Mouse (Mus musculus) embryonic facial prominence, embryonic 11.5 days (tissue): Measurements from ENCODE around the gene Bcor. TPM values are rescaled to one million over a fixed set of nuclear protein-coding genes. Genes with fewer than 3 reads are reported as not detected.

Source experiments
- ATAC-seq: fragments of 200-750 bp; cut with Nextera tagmentation; replicated peaks from 2 replicates; pipeline ENCODE4 v1.8.0; 2017; ENCODE audit warnings: low read depth; ENCODE audit not compliant: insufficient number of reproducible peaks, low FRiP score, low TSS enrichment
- DNase-seq: peaks from one replicate; pipeline ENCODE4 v3.0.0-alpha.2; 2015; ENCODE audit warnings: low spot score
- H3K27ac ChIP-seq: fragments of 300-500 bp; sonication (generic); replicated peaks from 2 replicates; pipeline ENCODE4 v1.5.1; 2014; ENCODE audit warnings: mild to moderate bottlenecking, low read depth, low read length, control low read depth
- H3K27me3 ChIP-seq: fragments of 300-500 bp; sonication (generic); 2 replicates; pipeline ENCODE4 v1.6.1; 2014; ENCODE audit warnings: mild to moderate bottlenecking, low read length, moderate library complexity, mixed read lengths; ENCODE audit not compliant: control insufficient read depth, insufficient read depth
- H3K36me3 ChIP-seq: fragments of 300-500 bp; sonication (generic); replicated peaks from 2 replicates; pipeline ENCODE4 v1.6.1; 2014; ENCODE audit warnings: low read depth, mild to moderate bottlenecking, low read length, moderate library complexity, mixed read lengths; ENCODE audit not compliant: control insufficient read depth, insufficient read depth
- H3K4me1 ChIP-seq: fragments of 300-500 bp; sonication (generic); 2 replicates; pipeline ENCODE4 v1.6.1; 2014; ENCODE audit warnings: low read length, mixed read lengths; ENCODE audit not compliant: control insufficient read depth, insufficient read depth
- H3K4me2 ChIP-seq: fragments of 300-500 bp; sonication (generic); 2 replicates; pipeline ENCODE4 v1.6.1; 2014; ENCODE audit warnings: low read depth, mild to moderate bottlenecking, control low read depth, low read length, moderate library complexity
- H3K4me3 ChIP-seq: fragments of 300-500 bp; sonication (generic); 2 replicates; pipeline ENCODE4 v1.5.1; 2014; ENCODE audit warnings: low read depth, low read length, control low read depth
- H3K9ac ChIP-seq: fragments of 300-500 bp; sonication (generic); replicated peaks from 2 replicates; pipeline ENCODE4 v1.6.1; 2014; ENCODE audit warnings: mild to moderate bottlenecking, control low read depth, low read length
- H3K9me3 ChIP-seq: fragments of 300-500 bp; sonication (generic); replicated peaks from 2 replicates; pipeline ENCODE4 v1.6.1; 2016; ENCODE audit warnings: mild to moderate bottlenecking, low read length, inconsistent platforms, mixed read lengths; ENCODE audit not compliant: control insufficient read depth
- WGBS: fragments of 180-500 bp; shearing (Covaris S2); extraction: QIAGEN DNeasy Blood & Tissue Kit; methylation state at CpG from one replicate; pipeline ENCODE4 v1.1.7; 2014; 5-methylcytosine and 5-hydroxymethylcytosine counted together
- polyA plus RNA-seq: library from polyadenylated mRNA; unstranded; fragments of >200 nt; fragmentation: Nextera tagmentation; extraction: Ambion mirVana; gene quantifications from 2 replicates; pipeline ENCODE4 v1.2.1, GENCODE M21; 2014

Gene Bcor
- polyA plus RNA-seq, 1 experiment from 2014 or later, result 26.9 TPM

GRCm38 (mm10) chrX:12138266-12138665 is 21.9 kb downstream of the Bcor start:
- Histone ChIP-seq H3K4me2 (no peak overlapping the region), H3K9ac (no peak overlapping the region), H3K36me3 (no peaks in the 10 kb centered on the region), H3K27me3 (peaks cover 37% of the 10 kb centered on the region), H3K9me3 (no peaks in the 10 kb centered on the region), H3K27ac (no peak overlapping the region), H3K4me3 (no peak overlapping the region), H3K4me1 (peaks cover 5% of the 10 kb centered on the region)
- DNase-seq, result no peak
- 10% methylated on average over 7 of the region's 7 CpGs for WGBS
- no peak for ATAC-seq

DNA sequence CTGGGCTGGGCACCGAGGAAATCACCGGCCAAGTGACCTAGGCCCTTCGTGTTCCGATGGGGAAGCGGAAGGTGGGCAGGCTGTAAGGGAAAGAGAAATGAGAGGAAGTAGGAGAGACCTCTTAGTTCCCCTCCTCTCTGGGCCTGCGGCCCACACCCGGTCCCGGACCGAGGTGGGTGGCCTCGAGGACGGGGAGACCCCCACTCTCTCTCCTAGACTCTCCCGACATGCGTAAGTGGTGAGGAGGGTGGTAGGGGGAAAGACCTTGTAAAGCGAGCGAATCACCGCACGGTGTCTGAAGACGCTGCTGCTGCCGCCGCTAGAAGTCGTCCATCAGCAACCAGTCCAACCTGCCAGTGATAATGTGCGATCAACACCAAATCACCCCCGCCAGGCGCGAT is 23.0 kb downstream of the Bcor start:
- peak overlapping the region; percentile 77 for H3K27ac ChIP-seq
- ATAC-seq, result no peak
- no peak for DNase-seq
- peaks cover 42% of the 10 kb centered on the region for H3K27me3 ChIP-seq
- no peaks in the 10 kb centered on the region for H3K9me3 ChIP-seq
- H3K36me3 ChIP-seq, result no peaks in the 10 kb centered on the region
- peak overlapping the region; percentile 39 for H3K9ac ChIP-seq
- H3K4me3 ChIP-seq, result peak overlapping the region; percentile 15
- H3K4me1 ChIP-seq, result peaks cover 5% of the 10 kb centered on the region
- H3K4me2 ChIP-seq, result peak overlapping the region; percentile 75
- WGBS, result 2% methylated on average over 21 of the region's 25 CpGs

DNA sequence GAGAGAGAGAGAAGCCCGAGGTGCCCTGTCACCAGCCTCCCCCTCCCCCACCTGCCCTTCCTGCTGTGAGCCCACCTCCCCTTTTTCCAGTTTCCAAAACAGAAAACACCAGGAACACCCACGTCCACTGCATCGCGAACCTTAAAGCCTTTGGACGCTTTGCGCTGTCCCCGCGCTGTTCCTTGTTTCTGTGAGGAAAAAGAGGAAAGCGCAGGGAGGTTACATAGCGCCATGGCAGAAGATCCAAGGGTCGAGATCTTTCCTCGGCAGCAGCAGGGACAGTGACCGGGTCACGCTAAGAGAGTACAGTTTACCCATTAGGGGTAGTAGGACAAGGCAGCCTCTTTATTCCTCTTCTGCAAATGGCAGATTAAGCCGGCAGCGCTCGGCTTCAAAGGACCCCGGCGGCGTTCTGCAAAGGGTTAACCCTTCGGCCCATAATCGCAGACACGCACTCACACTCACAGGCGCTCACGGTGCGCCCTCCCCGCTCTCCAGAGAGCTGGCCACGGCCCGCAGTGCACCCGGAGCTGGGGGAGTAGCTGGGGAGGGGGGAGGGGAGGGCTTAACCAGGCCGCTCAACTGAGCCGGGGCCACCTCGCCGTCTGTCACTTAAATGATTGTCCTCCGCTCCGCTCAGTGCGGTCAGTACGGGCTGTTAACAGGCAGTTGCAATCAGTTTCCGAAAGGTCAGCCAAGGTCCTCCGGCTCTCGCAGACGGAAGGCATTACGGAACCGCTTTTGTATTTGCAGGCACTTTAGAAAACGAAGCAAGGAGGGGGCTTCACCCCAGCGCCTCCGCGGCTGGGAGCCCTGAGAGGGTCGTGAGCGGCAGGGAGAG is 23.7 kb downstream of the Bcor start:
- no peaks in the 10 kb centered on the region for H3K36me3 ChIP-seq
- H3K9ac ChIP-seq, result peak overlapping the region; percentile 39
- H3K27me3 ChIP-seq, result peaks cover 43% of the 10 kb centered on the region
- under 1% methylated on average over 49 of the region's 50 CpGs for WGBS
- DNase-seq, result no peak
- H3K9me3 ChIP-seq, result no peaks in the 10 kb centered on the region
- peaks cover 5% of the 10 kb centered on the region for H3K4me1 ChIP-seq
- 0 out of 2 replicates have a peak, but pooled peaks have one; percentile 9 for ATAC-seq
- H3K4me2 ChIP-seq, result peak overlapping the region; percentile 75
- H3K27ac ChIP-seq, result peak overlapping the region; percentile 77
- peak overlapping the region; percentile 15 for H3K4me3 ChIP-seq

DNA sequence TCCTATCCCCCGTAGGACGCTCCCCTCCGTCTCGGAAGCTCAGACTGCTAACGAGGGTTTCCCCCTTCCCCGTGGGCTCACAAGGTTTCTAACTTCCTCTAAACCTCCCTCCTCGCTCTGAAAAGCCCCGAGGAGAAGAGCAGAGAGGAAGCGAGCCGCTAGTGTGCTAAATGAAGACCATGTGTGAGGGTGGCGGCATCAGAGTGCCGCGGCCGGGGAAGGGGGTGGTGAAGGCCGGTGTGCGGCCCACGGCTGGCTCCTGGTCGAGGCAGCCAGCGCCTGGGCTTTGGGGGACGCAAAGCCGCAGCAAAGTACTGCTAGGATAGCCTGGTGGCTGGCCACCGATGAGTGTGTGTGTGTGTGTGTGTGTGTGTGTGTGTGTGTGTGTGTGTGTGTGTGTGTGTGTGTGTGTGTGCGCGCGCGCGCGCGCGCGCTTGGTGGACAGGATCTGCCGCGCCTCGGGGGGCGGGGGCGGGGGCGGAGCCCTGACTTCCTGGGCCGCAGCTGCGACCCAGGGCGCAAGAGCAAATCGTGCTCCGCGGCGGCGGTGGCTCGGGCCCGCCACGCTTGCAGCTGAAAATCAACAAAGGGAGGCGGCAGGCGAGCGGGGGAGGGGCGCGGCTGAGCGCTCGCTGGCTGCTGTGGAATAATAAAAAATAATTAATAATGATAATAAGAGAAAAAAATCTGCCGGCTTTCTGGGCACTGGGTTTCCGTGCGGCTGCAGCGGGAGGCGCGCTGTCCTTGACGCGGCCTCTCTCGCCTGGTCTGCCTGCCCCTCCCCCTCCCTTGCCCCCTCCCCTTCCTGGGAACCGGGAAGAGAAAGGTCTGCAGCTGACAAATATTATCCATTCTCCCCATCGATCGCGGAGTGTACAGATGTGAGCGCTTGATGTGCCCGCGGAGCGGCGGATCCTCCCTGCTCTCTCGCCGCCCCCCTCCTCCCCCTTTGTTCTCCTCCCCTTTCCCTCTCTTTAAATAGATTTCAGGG is 24.7 kb downstream of the Bcor start:
- peak overlapping the region; percentile 18 for H3K4me3 ChIP-seq
- H3K27me3 ChIP-seq, result peaks cover 45% of the 10 kb centered on the region
- peaks cover 5% of the 10 kb centered on the region for H3K4me1 ChIP-seq
- ATAC-seq (peak; percentile 21; the same call in 1 of the 2 replicates), DNase-seq (peak; percentile 76)
- 2% methylated on average over 39 of the region's 75 CpGs for WGBS
- H3K4me2 ChIP-seq, result peak overlapping the region; percentile 75
- H3K9ac ChIP-seq, result peak overlapping the region; percentile 41
- no peaks in the 10 kb centered on the region for H3K9me3 ChIP-seq
- no peaks in the 10 kb centered on the region for H3K36me3 ChIP-seq
- H3K27ac ChIP-seq, result peak overlapping the region; percentile 77

DNA sequence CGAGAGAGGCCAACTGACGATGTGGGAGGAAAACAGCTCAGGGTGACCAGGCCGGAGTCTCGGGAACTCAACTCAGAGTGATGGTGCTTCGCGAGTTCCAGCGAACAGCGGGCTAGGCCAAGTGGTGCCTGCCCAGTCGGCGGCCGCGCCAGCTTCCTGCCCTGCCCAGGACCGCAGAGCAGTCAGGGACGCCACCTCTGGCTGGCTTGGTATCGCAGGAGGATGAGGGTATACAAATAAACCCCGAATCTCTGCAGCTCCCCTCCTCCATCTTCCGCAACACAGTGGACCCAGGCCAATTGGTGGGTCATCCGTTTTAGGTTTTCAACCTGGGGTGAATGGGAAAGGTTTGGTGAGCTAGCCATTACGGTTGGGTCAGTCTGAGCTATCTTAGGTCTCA is 25.6 kb downstream of the Bcor start:
- H3K27ac ChIP-seq, result peak overlapping the region; percentile 77
- H3K4me1 ChIP-seq, result peaks cover 5% of the 10 kb centered on the region
- DNase-seq, result no peak
- peaks cover 49% of the 10 kb centered on the region for H3K27me3 ChIP-seq
- H3K36me3 ChIP-seq, result no peaks in the 10 kb centered on the region
- 4% methylated on average over 16 of the region's 19 CpGs for WGBS
- H3K4me3 ChIP-seq, result peak overlapping the region; percentile 18
- ATAC-seq, result no peak
- H3K4me2 ChIP-seq, result peak overlapping the region; percentile 75
- H3K9me3 ChIP-seq, result no peaks in the 10 kb centered on the region
- peak overlapping the region; percentile 41; the same call in 1 of the 2 replicates for H3K9ac ChIP-seq

DNA sequence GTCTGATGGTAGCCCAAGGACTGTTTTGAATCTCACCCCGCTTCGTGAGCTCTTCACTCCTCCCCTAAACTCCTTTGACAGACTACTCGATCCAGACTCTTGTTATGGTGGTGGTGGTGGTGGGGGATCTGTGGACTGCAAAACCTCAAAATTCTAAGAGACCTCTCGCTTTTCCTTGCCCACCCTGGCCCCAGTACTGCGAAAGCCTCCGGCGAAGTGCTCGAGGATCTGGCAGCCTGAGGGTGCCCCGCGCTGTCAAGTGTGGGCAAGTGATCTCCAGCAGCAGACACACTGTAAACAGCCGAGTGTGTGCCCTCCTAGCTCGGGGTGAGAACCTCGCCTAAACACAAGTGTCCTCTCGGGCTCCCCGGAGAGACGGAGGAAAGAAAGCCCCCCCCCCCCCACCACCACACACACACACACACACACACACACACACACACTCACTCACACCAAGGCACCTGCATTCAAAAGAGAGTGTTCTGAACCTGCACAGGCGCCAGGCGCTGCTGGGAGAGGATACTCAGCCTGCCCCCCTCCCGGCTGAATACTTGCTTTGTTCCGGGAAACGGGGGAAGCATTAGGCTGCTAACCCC is 26.2 kb downstream of the Bcor start:
- H3K27ac ChIP-seq, result peak overlapping the region; percentile 77
- peak; percentile 3; the same call in 1 of the 2 replicates for ATAC-seq
- WGBS, result 4% methylated on average over 20 of the region's 21 CpGs
- H3K4me2 ChIP-seq, result peak overlapping the region; percentile 75
- peak overlapping the region; percentile 7; the same call in 1 of the 2 replicates for H3K4me3 ChIP-seq
- peak overlapping the region; percentile 37 for H3K9ac ChIP-seq
- peaks cover 55% of the 10 kb centered on the region for H3K27me3 ChIP-seq
- H3K4me1 ChIP-seq, result peaks cover 7% of the 10 kb centered on the region
- no peak for DNase-seq
- no peaks in the 10 kb centered on the region for H3K36me3 ChIP-seq
- no peaks in the 10 kb centered on the region for H3K9me3 ChIP-seq

GRCm38 (mm10) chrX:12133178-12133835 is 26.8 kb downstream of the Bcor start:
- DNase-seq, result peak; percentile 83
- H3K4me2 ChIP-seq, result peak overlapping the region; percentile 75
- peak overlapping the region; percentile 77 for H3K27ac ChIP-seq
- 1% methylated on average over 46 of the region's 49 CpGs for WGBS
- H3K27me3 ChIP-seq, result peaks cover 58% of the 10 kb centered on the region
- peaks cover 7% of the 10 kb centered on the region for H3K4me1 ChIP-seq
- ATAC-seq, result peak; percentile 40; the same call in 1 of the 2 replicates
- peak overlapping the region; percentile 7; the same call in 1 of the 2 replicates for H3K4me3 ChIP-seq
- no peaks in the 10 kb centered on the region for H3K36me3 ChIP-seq
- peak overlapping the region; percentile 37 for H3K9ac ChIP-seq
- H3K9me3 ChIP-seq, result no peaks in the 10 kb centered on the region
